Mouse (Mus musculus) megakaryocyte, embryonic 14.5 days (primary cell): ENCODE measurements around the gene Matk.

Experiments used
- FLI1 ChIP-seq: IDR thresholded peaks from 2 replicates; pipeline ENCODE4 v1.6.1; 2012; ENCODE audit warnings: low read length, inconsistent platforms, mixed read lengths
- GATA1 ChIP-seq: IDR thresholded peaks from 3 replicates; pipeline ENCODE4 v1.6.1; 2012; ENCODE audit warnings: mixed read lengths, low read length, inconsistent platforms, borderline replicate concordance

GRCm38 (mm10) chr10:81244146-81244545 is 8.6 kb upstream of the Matk start:
- TF ChIP-seq GATA1 (no peak), FLI1 (no peak)
